Mouse (Mus musculus) midbrain, embryonic 11.5 days (tissue): ENCODE data around the gene Miox. TPM values are rescaled to one million over a fixed set of nuclear protein-coding genes. Genes with fewer than 3 reads are reported as not detected.

Experiments
- ATAC-seq: fragments of 200-750 bp; cut with Nextera tagmentation; 2 replicates; pipeline ENCODE4 v1.8.0; 2017; ENCODE audit warnings: moderate TSS enrichment, moderate library complexity; ENCODE audit not compliant: low FRiP score
- DNase-seq: peaks from one replicate; pipeline ENCODE4 v3.0.0; 2015; ENCODE audit warnings: low spot score; ENCODE audit errors: missing footprints
- H3K27ac ChIP-seq: fragments of 300-500 bp; sonication (generic); 2 replicates; pipeline ENCODE4 v1.5.1; 2014; ENCODE audit warnings: low read depth, low read length
- H3K27me3 ChIP-seq: fragments of 300-500 bp; sonication (generic); 2 replicates; pipeline ENCODE4 v1.6.1; 2014; ENCODE audit warnings: mild to moderate bottlenecking, low read length, moderate library complexity, mixed read lengths; ENCODE audit not compliant: control insufficient read depth, insufficient read depth
- H3K36me3 ChIP-seq: fragments of 300-500 bp; sonication (generic); 2 replicates; pipeline ENCODE4 v1.6.1; 2014; ENCODE audit warnings: mild to moderate bottlenecking, low read length, moderate library complexity, mixed read lengths; ENCODE audit not compliant: control insufficient read depth, insufficient read depth
- H3K4me1 ChIP-seq: fragments of 300-500 bp; sonication (generic); 2 replicates; pipeline ENCODE4 v1.6.1; 2014; ENCODE audit warnings: low read length; ENCODE audit not compliant: control insufficient read depth, insufficient read depth
- H3K4me2 ChIP-seq: fragments of 300-500 bp; sonication (generic); 2 replicates; pipeline ENCODE4 v1.6.1; 2014; ENCODE audit warnings: mild to moderate bottlenecking, moderate library complexity
- H3K4me3 ChIP-seq: fragments of 300-500 bp; sonication (generic); 2 replicates; pipeline ENCODE4 v1.5.1; 2014; ENCODE audit warnings: low read depth, low read length
- H3K9ac ChIP-seq: fragments of 300-500 bp; sonication (generic); 2 replicates; pipeline ENCODE4 v1.6.1; 2014; ENCODE audit warnings: low read length
- H3K9me3 ChIP-seq: fragments of 300-500 bp; sonication (generic); 2 replicates; pipeline ENCODE4 v1.6.1; 2016; ENCODE audit warnings: low read length; ENCODE audit not compliant: control insufficient read depth
- WGBS: fragments of 180-500 bp; shearing (Covaris S2); extraction: QIAGEN DNeasy Blood & Tissue Kit; methylation state at CpG from one replicate; pipeline ENCODE4 v1.1.7; 2014; 5-methylcytosine and 5-hydroxymethylcytosine counted together
- polyA plus RNA-seq: library from polyadenylated mRNA; unstranded; fragments of >200 nt; fragmentation: Nextera tagmentation; extraction: Ambion mirVana; gene quantifications from 2 replicates; pipeline ENCODE4 v1.2.1, GENCODE M21; 2014

The Miox gene
- polyA plus RNA-seq, 1 experiment from 2014 or later, result not detected

GRCm38 (mm10) chr15:89293778-89294177, 40.4 kb upstream of the Miox start:
- DNase-seq (no peak), ATAC-seq (no peak)
- 94% methylated on average over 10 of the region's 10 CpGs for WGBS
- Histone ChIP-seq H3K9ac (no peak overlapping the region), H3K36me3 (peaks cover 28% of the 10 kb centered on the region), H3K27ac (no peak overlapping the region), H3K4me3 (no peak overlapping the region), H3K27me3 (no peaks in the 10 kb centered on the region), H3K9me3 (no peaks in the 10 kb centered on the region), H3K4me2 (no peak overlapping the region), H3K4me1 (no peaks in the 10 kb centered on the region)

- 92% methylated on average over 8 of the region's 8 CpGs for WGBS
- Histone ChIP-seq H3K4me2 (no peak overlapping the region), H3K9ac (no peak overlapping the region), H3K27ac (no peak overlapping the region), H3K27me3 (no peaks in the 10 kb centered on the region), H3K4me3 (no peak overlapping the region), H3K36me3 (peaks cover 40% of the 10 kb centered on the region), H3K4me1 (no peaks in the 10 kb centered on the region), H3K9me3 (no peaks in the 10 kb centered on the region)
- ATAC-seq (no peak), DNase-seq (no peak)
Observed at GRCm38 (mm10) chr15:89295580-89296165, 38.5 kb upstream of the Miox start.

GRCm38 (mm10) chr15:89296465-89296864, 37.7 kb upstream of the Miox start:
- peaks cover 42% of the 10 kb centered on the region for H3K36me3 ChIP-seq
- DNase-seq, result no peak

GRCm38 (mm10) chr15:89297695-89298094, 36.5 kb upstream of the Miox start:
- DNase-seq (no peak), ATAC-seq (no peak)
- Histone ChIP-seq H3K9me3 (no peaks in the 10 kb centered on the region), H3K27me3 (no peaks in the 10 kb centered on the region), H3K4me2 (no peak overlapping the region), H3K36me3 (peaks cover 44% of the 10 kb centered on the region), H3K4me3 (no peak overlapping the region), H3K27ac (no peak overlapping the region), H3K4me1 (no peaks in the 10 kb centered on the region), H3K9ac (no peak overlapping the region)
- WGBS, result 93% methylated on average over 2 of the region's 2 CpGs

More at GRCm38 (mm10) chr15:89296465-89296864, 37.7 kb upstream of the Miox start:
- WGBS, result 97% methylated on average over 1 of the region's 1 CpGs
- Histone ChIP-seq H3K9ac (no peak overlapping the region), H3K4me3 (no peak overlapping the region), H3K9me3 (no peaks in the 10 kb centered on the region), H3K4me2 (no peak overlapping the region), H3K4me1 (no peaks in the 10 kb centered on the region), H3K27ac (no peak overlapping the region), H3K27me3 (no peaks in the 10 kb centered on the region)
- ATAC-seq, result no peak

GRCm38 (mm10) chr15:89300180-89300579, 34.0 kb upstream of the Miox start:
- WGBS, result 87% methylated on average over 13 of the region's 13 CpGs
- Histone ChIP-seq H3K4me3 (no peak overlapping the region), H3K27ac (no peak overlapping the region), H3K4me1 (no peaks in the 10 kb centered on the region), H3K4me2 (no peak overlapping the region), H3K9ac (no peak overlapping the region), H3K9me3 (no peaks in the 10 kb centered on the region), H3K36me3 (peaks cover 42% of the 10 kb centered on the region), H3K27me3 (no peaks in the 10 kb centered on the region)
- ATAC-seq, result no peak
- DNase-seq, result no peak

GRCm38 (mm10) chr15:89300600-89300999, 33.6 kb upstream of the Miox start:
- DNase-seq (no peak), ATAC-seq (no peak)
- Histone ChIP-seq H3K27me3 (no peaks in the 10 kb centered on the region), H3K4me1 (no peaks in the 10 kb centered on the region), H3K27ac (no peak overlapping the region), H3K4me3 (no peak overlapping the region), H3K36me3 (peaks cover 42% of the 10 kb centered on the region), H3K4me2 (no peak overlapping the region), H3K9ac (no peak overlapping the region), H3K9me3 (no peaks in the 10 kb centered on the region)
- WGBS, result 97% methylated on average over 8 of the region's 8 CpGs

- H3K9ac ChIP-seq, result no peak overlapping the region
- no peak for DNase-seq
- no peaks in the 10 kb centered on the region for H3K9me3 ChIP-seq
- no peaks in the 10 kb centered on the region for H3K27me3 ChIP-seq
- no peak for ATAC-seq
- H3K4me3 ChIP-seq, result no peak overlapping the region
- no peaks in the 10 kb centered on the region for H3K4me1 ChIP-seq
- no peak overlapping the region for H3K27ac ChIP-seq
- H3K36me3 ChIP-seq, result peaks cover 33% of the 10 kb centered on the region
- H3K4me2 ChIP-seq, result no peak overlapping the region
- WGBS, result 70% methylated on average over 1 of the region's 1 CpGs
Observed at GRCm38 (mm10) chr15:89305966-89306365, 28.2 kb upstream of the Miox start.

GRCm38 (mm10) chr15:89307461-89307860, 26.7 kb upstream of the Miox start:
- Histone ChIP-seq H3K4me2 (no peak overlapping the region), H3K9ac (no peak overlapping the region), H3K9me3 (no peaks in the 10 kb centered on the region), H3K36me3 (peaks cover 30% of the 10 kb centered on the region), H3K4me1 (peaks cover 2% of the 10 kb centered on the region), H3K27ac (no peak overlapping the region), H3K4me3 (no peak overlapping the region), H3K27me3 (no peaks in the 10 kb centered on the region)
- ATAC-seq (no peak), DNase-seq (no peak)
- 91% methylated on average over 13 of the region's 13 CpGs for WGBS

- 92% methylated on average over 7 of the region's 7 CpGs for WGBS
- no peaks in the 10 kb centered on the region for H3K9me3 ChIP-seq
- peaks cover 22% of the 10 kb centered on the region for H3K36me3 ChIP-seq
- H3K27me3 ChIP-seq, result no peaks in the 10 kb centered on the region
- no peak for ATAC-seq
- no peak overlapping the region for H3K27ac ChIP-seq
- peaks cover 11% of the 10 kb centered on the region for H3K4me1 ChIP-seq
- H3K4me3 ChIP-seq, result no peak overlapping the region
- no peak overlapping the region for H3K9ac ChIP-seq
- no peak overlapping the region for H3K4me2 ChIP-seq
- no peak for DNase-seq
Observed at GRCm38 (mm10) chr15:89308406-89309139, 25.6 kb upstream of the Miox start.
